Mouse (Mus musculus): ENCODE results near the gene Zfp935.
"Not testable (repeated sequence)": the region's sequence is repeated elsewhere in the genome, so short reads cannot be mapped to it uniquely, and the experiment has no call there.

Gene Zfp935

DNA sequence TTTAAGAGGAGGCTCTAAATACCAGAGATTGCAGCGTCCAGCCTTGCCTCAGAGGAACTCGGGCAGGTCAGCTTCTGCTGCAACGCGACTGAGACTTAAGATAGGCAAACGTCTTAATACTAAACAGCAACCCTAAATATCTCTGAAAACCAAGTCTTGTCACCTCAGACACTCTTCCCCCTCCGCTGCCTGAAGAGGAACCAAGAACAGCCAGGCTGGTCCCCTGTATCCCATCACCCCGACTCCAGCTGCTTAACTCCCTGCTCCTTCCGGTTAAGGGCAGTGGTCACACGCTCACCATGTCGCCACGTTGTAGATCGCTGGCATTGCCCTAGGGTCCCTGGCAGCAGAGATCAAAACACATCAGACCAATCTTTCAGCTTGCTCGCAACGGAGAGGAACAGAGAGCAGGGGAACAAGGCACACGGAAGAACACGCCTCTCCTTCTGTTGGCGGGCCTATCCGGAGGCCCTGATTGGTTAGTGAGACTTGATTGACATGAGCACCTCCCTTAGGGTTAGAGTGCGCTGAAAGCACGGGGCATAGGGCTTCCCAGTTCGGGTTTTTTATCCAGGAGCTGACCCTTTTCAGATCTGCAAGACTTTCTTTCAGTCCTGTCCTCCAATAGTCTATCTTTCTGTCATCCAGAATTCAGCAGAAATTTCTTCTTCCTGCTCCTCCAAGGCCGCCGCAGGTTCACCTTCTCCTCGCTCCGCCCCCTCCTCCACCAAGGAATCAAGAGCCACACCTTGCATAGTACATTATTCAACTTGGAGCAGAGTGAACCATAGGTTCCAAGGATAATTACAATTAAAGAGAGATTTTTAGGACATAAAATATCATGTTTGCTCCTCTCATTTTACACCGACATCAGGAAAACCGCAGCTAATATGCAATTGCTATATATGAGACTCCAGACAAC lies at the start of gene Zfp935:
Gene Zfp935 (minus strand): TSS at position 323 of the 922 bp plus-strand sequence.
- peak; percentile 68 to 70 for DNase-seq

DNA sequence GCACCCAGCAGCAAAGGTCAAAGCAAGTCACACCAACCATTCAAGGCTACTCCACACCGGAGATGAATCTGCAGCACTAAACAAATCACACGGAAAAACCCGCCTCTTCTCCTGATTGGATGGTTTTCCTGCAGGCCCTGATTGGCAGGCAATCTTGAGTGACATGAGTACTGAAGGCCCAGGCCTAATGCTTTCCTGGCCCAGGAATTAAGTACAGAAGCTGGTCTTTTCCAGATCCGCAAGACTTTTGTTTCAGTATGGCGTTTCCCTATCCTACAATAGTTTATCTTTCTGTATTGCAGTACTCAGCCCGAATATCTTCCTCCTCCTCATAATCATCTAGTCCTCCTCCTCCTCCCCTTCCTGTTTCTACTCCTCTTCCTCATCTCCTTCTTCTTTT lies 12.8 kb upstream of the Zfp935 start, which contains the start of gene Zfp934:
Gene Zfp934 (minus strand): TSS at position 101 of the 400 bp plus-strand sequence.
- DNase-seq, result not testable (repeated sequence)

DNA sequence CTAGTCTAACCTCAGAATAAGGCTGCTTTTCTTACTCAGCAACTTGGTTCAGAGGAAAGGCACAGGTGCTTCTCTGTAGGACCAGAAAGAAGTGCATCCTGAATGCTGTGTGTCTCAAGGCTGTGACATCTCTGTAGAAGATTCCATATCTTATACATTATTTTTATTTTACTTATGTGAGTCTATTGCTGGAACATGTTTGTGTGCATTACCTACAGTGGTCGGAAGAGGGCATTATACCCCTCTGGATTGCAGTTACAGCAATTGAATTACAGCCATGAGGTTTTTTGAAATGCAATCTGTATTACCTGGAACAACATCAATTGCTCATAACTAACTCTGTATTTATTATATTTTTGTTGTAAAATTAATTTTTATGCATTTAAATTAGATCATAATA lies 3.4 kb upstream of the Zfp935 start:
- peak; percentile 50 to 56 for DNase-seq

DNA sequence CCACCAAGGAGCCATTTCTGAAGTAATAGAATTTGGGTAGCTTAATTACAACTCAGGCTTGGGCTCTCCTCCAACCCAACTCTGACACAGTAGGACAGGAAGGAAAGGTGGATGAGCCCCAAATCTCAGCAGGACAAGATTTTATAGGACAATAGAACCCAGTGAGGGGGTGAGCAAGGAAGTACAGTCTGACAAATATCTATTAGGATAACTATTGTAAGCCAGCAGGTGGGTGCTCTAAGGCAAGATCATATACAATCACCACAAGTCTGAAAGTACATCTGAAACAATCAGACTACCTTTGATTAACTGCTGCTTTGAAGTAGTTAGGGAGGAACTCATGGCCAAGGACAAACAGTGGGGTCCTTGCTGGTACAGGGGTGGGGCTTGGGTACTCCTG lies 28.2 kb downstream of the Zfp935 start:
- not testable (repeated sequence) for DNase-seq

DNA sequence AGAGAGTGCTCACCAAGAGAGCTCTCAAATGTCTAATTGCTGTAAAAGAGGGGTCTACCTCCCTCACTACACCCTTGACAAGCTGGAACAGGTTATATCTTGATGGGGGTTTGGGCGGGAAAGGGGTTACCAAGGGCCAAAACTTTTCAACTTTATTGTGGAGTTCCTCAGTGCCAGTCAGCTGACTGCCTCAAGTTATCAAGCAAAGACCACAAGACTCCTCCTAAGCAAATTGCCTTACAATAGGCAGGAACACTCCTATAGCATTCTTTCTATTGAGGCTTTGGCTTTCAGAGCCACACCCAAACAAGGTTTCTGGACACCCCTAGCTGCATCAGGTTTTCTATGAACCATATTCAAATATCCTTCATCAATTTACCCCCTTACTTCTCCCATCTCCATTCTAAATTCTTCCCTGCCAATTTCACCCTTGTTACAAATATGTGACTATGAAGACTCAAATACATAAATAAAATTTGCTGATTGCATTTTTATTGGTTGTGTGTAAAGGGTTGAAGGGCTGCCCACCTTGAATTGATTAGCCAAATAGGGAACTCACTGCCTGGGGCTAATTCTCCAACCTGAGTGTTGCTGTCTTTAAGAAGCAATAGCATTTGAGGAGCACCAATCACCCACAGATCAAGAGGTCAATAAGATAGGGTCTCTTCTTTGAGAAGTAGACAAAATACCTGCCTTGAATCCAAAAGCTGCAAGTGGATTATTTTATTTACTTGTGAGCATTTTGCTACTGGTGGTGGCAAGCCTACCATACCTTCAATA lies 47.5 kb downstream of the Zfp935 start:
- not testable (repeated sequence) for DNase-seq

DNA sequence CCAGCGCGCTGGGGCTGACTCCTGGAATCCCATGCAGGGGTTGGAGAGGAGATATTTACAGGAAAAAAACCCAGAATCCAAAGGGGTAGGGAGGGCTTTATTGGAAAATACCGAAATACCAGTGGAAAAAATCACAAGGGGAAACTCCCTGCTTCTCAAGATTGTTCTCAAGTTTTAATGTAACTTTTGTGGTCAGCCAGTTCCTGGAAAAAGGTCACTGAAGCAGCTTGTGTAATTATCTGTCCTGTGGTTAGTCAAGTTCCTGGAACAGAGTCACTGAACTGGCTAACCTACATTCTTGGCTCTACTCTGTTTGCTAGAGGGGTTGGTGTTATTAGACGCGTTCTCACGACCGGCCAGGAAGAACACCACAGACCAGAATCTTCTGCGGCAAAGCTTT lies 85.7 kb downstream of the Zfp935 start:
- not testable (repeated sequence) for DNase-seq

DNA sequence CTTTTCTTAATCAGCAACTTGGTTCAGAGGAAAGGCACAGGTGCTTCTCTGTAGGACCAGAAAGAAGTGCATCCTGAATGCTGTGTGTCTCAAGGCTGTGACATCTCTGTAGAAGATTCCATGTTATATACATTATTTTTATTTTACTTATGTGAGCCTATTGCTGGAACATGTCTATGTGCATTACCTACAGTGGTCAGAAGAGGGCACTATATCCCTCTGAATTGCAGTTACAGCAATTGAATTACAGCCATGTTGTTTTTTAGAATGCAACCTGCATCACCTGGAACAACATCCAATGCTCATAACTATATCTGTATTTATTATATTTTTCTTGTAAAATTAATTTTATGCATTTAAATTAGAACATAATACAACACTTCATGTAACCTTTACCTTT lies 88.4 kb downstream of the Zfp935 start:
- DNase-seq, result peak; percentile 65 to 72

GRCm38 (mm10) chr13:62466424-62467334 lies 91.6 kb downstream of the Zfp935 start, which contains the start of gene Gm49359:
Gene Gm49359 (minus strand): TSS chr13:62466832.
- peak; percentile 81 to 83 for DNase-seq

All from B cell, adult 2 months (primary cell).